Mouse (Mus musculus): Measurements from ENCODE around the gene Mboat2. TPM values are rescaled to one million over a fixed set of nuclear protein-coding genes. Genes with fewer than 3 reads are reported as not detected.

Gene Mboat2
- total and polyA plus RNA-seq, 2 experiments from 2014 or later = 24.8 to 34.4 TPM

- no peak overlapping the region for H3K27ac ChIP-seq (ENCODE audit: low read depth)
- no peaks in the 10 kb centered on the region for H3K27me3 ChIP-seq (ENCODE audit: control insufficient read depth, insufficient read depth, low read length)
- ATAC-seq (ENCODE audit: insufficient read depth, low read depth) (no peak), DNase-seq (ENCODE audit: low spot score) (no peak)
- H3K9ac ChIP-seq (replicated peaks; ENCODE audit: low read depth, low read length) = no peak overlapping the region
- H3K4me3 ChIP-seq (ENCODE audit: low read depth, low read length) = no peak overlapping the region
- 90% methylated on average over 2 of the region's 2 CpGs for WGBS
- H3K9me3 ChIP-seq (replicated peaks; ENCODE audit: control insufficient read depth, low read length) = no peaks in the 10 kb centered on the region
- TF ChIP-seq EP300 (IDR thresholded peaks at IDR 0.05; ENCODE audit: low read depth) = no peak
- TF ChIP-seq CTCF (IDR thresholded peaks at IDR 0.05; ENCODE audit: low read depth) = no peak
- peaks cover 4% of the 10 kb centered on the region for H3K4me1 ChIP-seq (ENCODE audit: control insufficient read depth, insufficient read depth)
- no peak overlapping the region for H3K4me2 ChIP-seq (ENCODE audit: low read depth, low read length)
- no peaks in the 10 kb centered on the region for H3K36me3 ChIP-seq (replicated peaks; ENCODE audit: control insufficient read depth, insufficient read depth, low read length)
Measured at GRCm38 (mm10) chr12:24966046-24966445, 135.4 kb downstream of the Mboat2 start.

GRCm38 (mm10) chr12:24971490-24972200 is 141.0 kb downstream of the Mboat2 start:
- Histone ChIP-seq H3K4me3 (ENCODE audit: low read depth, low read length) (no peak overlapping the region), H3K27me3 (ENCODE audit: control insufficient read depth, insufficient read depth, low read length) (no peaks in the 10 kb centered on the region), H3K9me3 (replicated peaks; ENCODE audit: control insufficient read depth, low read length) (no peaks in the 10 kb centered on the region), H3K4me2 (ENCODE audit: low read depth, low read length) (no peak overlapping the region), H3K36me3 (replicated peaks; ENCODE audit: control insufficient read depth, insufficient read depth, low read length) (no peaks in the 10 kb centered on the region), H3K9ac (replicated peaks; ENCODE audit: low read depth, low read length) (no peak overlapping the region), H3K4me1 (ENCODE audit: control insufficient read depth, insufficient read depth) (peaks cover 18% of the 10 kb centered on the region), H3K27ac (ENCODE audit: low read depth) (no peak overlapping the region)
- ATAC-seq (ENCODE audit: insufficient read depth, low read depth) = no peak
- no peak for TF ChIP-seq CTCF (IDR thresholded peaks at IDR 0.05; ENCODE audit: low read depth)
- no peak for TF ChIP-seq EP300 (IDR thresholded peaks at IDR 0.05; ENCODE audit: low read depth)
- WGBS = 77% methylated on average over 5 of the region's 5 CpGs
- no peak for DNase-seq (ENCODE audit: low spot score)

- Histone ChIP-seq H3K36me3 (replicated peaks; ENCODE audit: control insufficient read depth, insufficient read depth, low read length) (0 out of 2 replicates have a peak, but pooled peaks cover 5% of the 10 kb centered on the region), H3K4me2 (ENCODE audit: low read depth, low read length) (no peak overlapping the region), H3K9me3 (replicated peaks; ENCODE audit: control insufficient read depth, low read length) (no peaks in the 10 kb centered on the region), H3K27ac (ENCODE audit: low read depth) (no peak overlapping the region), H3K9ac (replicated peaks; ENCODE audit: low read depth, low read length) (no peak overlapping the region), H3K27me3 (ENCODE audit: control insufficient read depth, insufficient read depth, low read length) (no peaks in the 10 kb centered on the region), H3K4me1 (ENCODE audit: control insufficient read depth, insufficient read depth) (peaks cover 27% of the 10 kb centered on the region), H3K4me3 (ENCODE audit: low read depth, low read length) (no peak overlapping the region)
- TF ChIP-seq EP300 (IDR thresholded peaks at IDR 0.05; ENCODE audit: low read depth) (no peak), CTCF (IDR thresholded peaks at IDR 0.05; ENCODE audit: low read depth) (no peak)
- DNase-seq (ENCODE audit: low spot score) (no peak), ATAC-seq (ENCODE audit: insufficient read depth, low read depth) (no peak)
- WGBS = 67% methylated on average over 8 of the region's 8 CpGs
Measured at GRCm38 (mm10) chr12:24972371-24973350, 142.0 kb downstream of the Mboat2 start.

- ATAC-seq (ENCODE audit: insufficient read depth, low read depth) (no peak), DNase-seq (ENCODE audit: low spot score) (no peak)
- no peaks in the 10 kb centered on the region for H3K9me3 ChIP-seq (replicated peaks; ENCODE audit: control insufficient read depth, low read length)
- 32% methylated on average over 5 of the region's 5 CpGs for WGBS
- no peak overlapping the region for H3K4me2 ChIP-seq (ENCODE audit: low read depth, low read length)
- no peaks in the 10 kb centered on the region for H3K27me3 ChIP-seq (ENCODE audit: control insufficient read depth, insufficient read depth, low read length)
- TF ChIP-seq EP300 (IDR thresholded peaks at IDR 0.05; ENCODE audit: low read depth) (no peak), CTCF (IDR thresholded peaks at IDR 0.05; ENCODE audit: low read depth) (no peak)
- H3K4me3 ChIP-seq (ENCODE audit: low read depth, low read length) = no peak overlapping the region
- 0 out of 2 replicates have a peak, but pooled peaks cover 5% of the 10 kb centered on the region for H3K36me3 ChIP-seq (replicated peaks; ENCODE audit: control insufficient read depth, insufficient read depth, low read length)
- no peak overlapping the region for H3K9ac ChIP-seq (replicated peaks; ENCODE audit: low read depth, low read length)
- no peak overlapping the region for H3K27ac ChIP-seq (ENCODE audit: low read depth)
- H3K4me1 ChIP-seq (ENCODE audit: control insufficient read depth, insufficient read depth) = peaks cover 27% of the 10 kb centered on the region
Measured at GRCm38 (mm10) chr12:24973586-24973985, 142.9 kb downstream of the Mboat2 start.

GRCm38 (mm10) chr12:24974446-24975114 is 143.9 kb downstream of the Mboat2 start, which contains the start of gene Kidins220:
Gene Kidins220 (plus strand): TSS chr12:24974925.
- Histone ChIP-seq H3K36me3 (replicated peaks; ENCODE audit: control insufficient read depth, insufficient read depth, low read length) (0 out of 2 replicates have a peak, but pooled peaks cover 5% of the 10 kb centered on the region), H3K4me1 (ENCODE audit: control insufficient read depth, insufficient read depth) (peaks cover 27% of the 10 kb centered on the region), H3K9me3 (replicated peaks; ENCODE audit: control insufficient read depth, low read length) (no peaks in the 10 kb centered on the region), H3K27me3 (ENCODE audit: control insufficient read depth, insufficient read depth, low read length) (no peaks in the 10 kb centered on the region), H3K4me3 (ENCODE audit: low read depth, low read length) (peak within 1 kb of the TSS; percentile 78), H3K4me2 (ENCODE audit: low read depth, low read length) (peak within 1 kb of the TSS; percentile 66), H3K27ac (ENCODE audit: low read depth) (peak within 1 kb of the TSS; percentile 94), H3K9ac (replicated peaks; ENCODE audit: low read depth, low read length) (peak within 1 kb of the TSS; percentile 74)
- no peak for TF ChIP-seq CTCF (IDR thresholded peaks at IDR 0.05; ENCODE audit: low read depth)
- TF ChIP-seq EP300 (IDR thresholded peaks at IDR 0.05; ENCODE audit: low read depth) = no peak
- ATAC-seq (ENCODE audit: insufficient read depth, low read depth) (peak; percentile 97), DNase-seq (ENCODE audit: low spot score) (peak; percentile 92)
- 14% methylated on average over 29 of the region's 29 CpGs for WGBS

Measured in heart, postnatal 0 days (tissue).